Mouse (Mus musculus) ES-E14 (cell line): ENCODE measurements at regions not wholly inside any gene's neighbourhood (a gene's known extent, or its start where the extent isn't known, plus 50 kb on each side); places are given as distances from the start of the nearest gene placed in this dataset.

Experiments
- CHD2 ChIP-seq: IDR thresholded peaks from 2 replicates; pipeline ENCODE4 v1.6.1; 2014; ENCODE audit warnings: mild to moderate bottlenecking, low read depth, low read length, inconsistent platforms
- HCFC1 ChIP-seq: IDR thresholded peaks from 2 replicates; pipeline ENCODE4 v1.6.1; 2012; ENCODE audit warnings: low read length, inconsistent platforms, borderline replicate concordance; ENCODE audit not compliant: insufficient read depth
- MAFK ChIP-seq: IDR thresholded peaks from 2 replicates; pipeline ENCODE4 v1.6.1; 2014; ENCODE audit warnings: mild to moderate bottlenecking, low read depth, low read length, inconsistent platforms; ENCODE audit not compliant: insufficient read depth
- ZNF384 ChIP-seq: IDR thresholded peaks from 2 replicates; pipeline ENCODE4 v1.6.1; 2012; ENCODE audit warnings: low read depth, low read length, inconsistent platforms

DNA sequence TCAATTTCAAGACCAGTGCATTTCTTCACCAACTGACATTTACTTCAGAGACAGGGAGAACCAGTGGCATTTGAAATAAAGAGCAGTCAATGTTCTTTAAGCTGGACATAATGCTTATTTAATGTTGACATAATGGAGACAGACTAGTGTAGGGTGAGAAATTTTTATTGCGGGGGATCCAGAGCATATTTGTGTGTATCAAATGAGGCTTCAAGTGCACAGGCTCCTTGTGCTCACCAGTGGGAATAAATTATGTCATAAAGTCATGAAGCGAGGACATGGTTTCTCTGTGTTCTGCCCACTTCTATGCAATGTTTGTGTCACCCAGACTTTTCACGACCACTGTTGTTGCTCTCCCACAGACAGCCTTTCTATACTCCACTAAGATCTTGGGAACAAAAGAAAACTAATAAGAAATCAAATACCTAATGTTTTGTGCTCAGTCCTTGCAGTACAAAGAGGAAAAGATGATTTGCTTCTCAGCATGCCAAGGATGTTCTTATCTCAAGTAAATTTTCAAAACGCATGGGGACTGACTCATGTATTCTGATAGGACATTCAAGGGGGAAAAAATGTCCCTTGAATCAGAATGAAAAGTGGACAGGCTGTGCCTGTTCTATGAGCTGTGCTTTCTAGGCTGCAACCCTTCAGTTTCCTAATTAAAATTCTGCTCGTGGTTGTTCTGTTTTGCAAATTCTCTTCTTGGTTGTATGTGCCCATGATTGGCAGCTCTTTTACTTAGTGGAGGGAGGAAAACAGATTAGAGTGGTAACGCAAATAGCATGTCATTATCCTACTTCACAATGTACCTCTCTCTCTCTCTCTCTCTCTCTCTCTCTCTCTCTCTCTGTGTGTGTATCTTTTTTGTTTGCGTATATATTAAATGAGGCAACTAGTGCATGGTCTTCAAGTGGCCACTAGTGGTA, 468.4 kb downstream of the Gabrg2 start:
- TF ChIP-seq CHD2 (no peak), HCFC1 (no peak), MAFK (no peak), ZNF384 (no peak)
